Mouse (Mus musculus) cerebral cortex, adult 2 months (tissue): ENCODE data around the gene Ryr3.

Source experiments
- WGBS: fragments of 180-500 bp; shearing (Covaris S2); methylation state at CpG from one replicate; pipeline ENCODE4 v1.1.7; 2018; 5-methylcytosine and 5-hydroxymethylcytosine counted together

Ryr3 gene

DNA sequence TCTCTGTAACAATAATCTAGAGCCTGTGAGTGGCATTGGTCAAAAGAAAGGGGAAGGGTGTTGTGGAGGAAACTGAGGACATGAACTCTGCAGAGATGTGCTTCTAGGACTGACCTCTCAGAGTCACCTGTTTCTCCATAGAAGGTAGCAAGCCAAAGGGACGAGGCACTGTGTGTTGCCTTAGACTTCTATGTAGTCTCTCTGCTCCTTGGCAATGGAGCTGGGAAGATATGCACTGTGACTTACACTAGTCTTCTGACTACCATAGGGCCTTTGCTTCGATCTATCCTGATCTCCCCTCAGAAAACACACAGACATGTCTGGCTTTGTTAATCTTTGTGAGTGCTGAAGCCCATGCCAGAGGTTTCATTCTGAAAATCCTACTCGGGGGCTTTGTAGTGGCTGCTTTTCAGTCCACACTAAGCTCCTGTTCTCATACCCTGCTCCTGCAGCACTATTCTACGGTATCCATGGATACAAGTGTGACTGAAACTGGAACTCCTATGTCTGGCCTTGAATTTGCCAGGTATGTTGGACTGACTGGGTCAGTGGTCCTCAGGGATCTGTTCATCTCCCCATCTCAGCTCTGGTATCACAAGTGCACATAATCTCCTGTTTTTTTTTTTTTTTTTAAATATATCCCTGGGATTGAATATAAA lies 332.3 kb downstream of the Ryr3 start:
- WGBS, result 67% methylated on average over 4 of the region's 4 CpGs

DNA sequence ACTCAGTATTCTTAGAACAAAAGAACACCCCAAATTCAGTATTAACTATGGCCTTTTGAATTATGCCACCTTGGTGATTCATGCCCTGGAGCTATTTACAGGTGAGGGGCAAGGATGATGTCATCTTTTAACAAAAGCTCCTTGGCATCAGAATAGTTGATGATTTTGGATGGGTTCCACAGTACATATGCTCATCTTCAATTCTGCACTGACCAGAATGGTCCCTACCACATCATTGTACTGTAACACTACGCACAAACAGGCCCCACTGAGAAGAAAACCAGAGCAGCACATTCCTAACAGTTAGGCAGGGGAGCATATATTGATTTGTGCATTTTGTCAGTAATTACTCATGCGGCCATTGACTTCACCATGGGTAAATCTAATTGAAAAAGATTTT lies 335.1 kb downstream of the Ryr3 start:
- WGBS, result 89% methylated on average over 2 of the region's 2 CpGs

DNA sequence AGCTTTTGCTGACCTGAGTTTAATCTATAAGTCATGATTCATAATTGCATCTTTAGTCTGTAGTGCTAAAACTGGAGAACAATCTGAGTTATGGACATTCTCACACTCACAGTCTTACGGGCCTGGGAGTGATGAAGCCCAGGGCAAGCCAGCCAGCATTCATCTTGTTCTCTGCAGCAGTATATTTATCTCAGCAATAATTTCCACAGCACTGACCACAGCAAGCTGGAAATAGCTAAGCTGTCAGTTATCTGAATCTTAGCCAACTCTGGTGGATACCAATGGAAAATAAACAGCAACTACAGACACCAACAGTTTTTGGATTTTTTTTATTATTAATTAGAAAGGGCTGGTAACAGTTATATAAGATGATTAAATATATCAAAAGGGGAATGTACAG lies 335.5 kb downstream of the Ryr3 start:
- 78% methylated on average over 1 of the region's 1 CpGs for WGBS

DNA sequence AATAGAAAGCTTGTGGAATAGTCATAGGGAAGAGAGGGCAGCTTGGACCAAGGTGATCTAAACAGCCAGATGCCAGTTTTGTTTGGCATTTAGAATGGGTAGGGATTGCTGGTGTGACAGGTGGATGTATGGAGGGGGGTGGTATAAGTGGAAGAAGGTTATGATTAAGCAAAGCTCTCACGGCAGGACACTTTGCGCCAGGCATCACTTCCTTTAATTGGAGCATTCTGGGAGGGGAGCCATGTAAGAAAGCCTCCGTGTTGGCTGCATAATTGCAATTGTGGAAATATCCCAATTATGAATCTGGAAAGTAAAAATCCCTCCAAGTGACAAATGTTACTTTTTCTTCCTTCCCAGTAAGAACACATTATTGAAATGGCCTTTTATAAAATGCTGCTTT lies 339.5 kb downstream of the Ryr3 start:
- WGBS, result 49% methylated on average over 3 of the region's 3 CpGs

DNA sequence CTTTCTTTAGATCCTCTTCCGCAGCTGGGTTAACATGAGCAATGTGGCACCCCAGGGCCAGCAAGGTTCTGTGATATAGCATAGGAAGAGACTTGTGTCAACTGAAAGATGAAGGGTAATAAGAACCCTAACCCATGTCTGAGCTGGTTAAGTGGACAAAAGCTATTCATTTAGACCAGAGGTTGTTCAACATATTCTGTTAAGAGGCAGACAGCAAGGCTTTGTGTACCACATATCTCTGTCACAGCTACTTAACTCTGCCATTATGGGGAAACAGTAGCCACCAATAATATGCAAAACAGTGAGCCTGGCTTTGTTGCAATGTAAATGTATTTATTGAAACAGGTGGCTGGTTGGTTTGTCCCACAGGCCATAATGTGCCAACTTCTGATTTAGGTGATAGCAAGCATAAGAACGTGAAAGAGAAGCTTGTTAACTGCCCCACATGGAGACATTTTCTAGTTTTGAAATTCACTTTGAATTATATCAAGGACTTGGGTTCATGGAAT lies 350.8 kb downstream of the Ryr3 start:
- 71% methylated on average over 2 of the region's 2 CpGs for WGBS

DNA sequence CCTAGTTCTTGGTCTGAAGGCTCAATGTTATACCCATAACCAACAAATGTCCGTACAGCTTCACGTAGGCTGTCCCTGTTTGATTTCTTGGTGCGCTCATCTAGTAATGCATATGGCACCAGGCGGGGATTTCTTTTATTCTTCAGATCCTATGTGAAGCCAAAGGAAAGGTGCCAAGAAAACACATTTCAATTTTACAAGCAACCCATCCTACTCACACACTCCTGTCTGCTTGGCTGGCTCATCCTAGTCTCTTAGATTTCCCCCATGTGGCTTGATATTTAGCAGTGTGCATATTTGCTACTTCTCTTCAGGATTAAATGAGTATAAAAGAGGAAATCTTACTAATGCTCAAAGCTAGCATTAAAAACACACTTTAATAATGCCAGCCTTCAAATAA lies 355.1 kb downstream of the Ryr3 start:
- WGBS, result 64% methylated on average over 4 of the region's 4 CpGs

DNA sequence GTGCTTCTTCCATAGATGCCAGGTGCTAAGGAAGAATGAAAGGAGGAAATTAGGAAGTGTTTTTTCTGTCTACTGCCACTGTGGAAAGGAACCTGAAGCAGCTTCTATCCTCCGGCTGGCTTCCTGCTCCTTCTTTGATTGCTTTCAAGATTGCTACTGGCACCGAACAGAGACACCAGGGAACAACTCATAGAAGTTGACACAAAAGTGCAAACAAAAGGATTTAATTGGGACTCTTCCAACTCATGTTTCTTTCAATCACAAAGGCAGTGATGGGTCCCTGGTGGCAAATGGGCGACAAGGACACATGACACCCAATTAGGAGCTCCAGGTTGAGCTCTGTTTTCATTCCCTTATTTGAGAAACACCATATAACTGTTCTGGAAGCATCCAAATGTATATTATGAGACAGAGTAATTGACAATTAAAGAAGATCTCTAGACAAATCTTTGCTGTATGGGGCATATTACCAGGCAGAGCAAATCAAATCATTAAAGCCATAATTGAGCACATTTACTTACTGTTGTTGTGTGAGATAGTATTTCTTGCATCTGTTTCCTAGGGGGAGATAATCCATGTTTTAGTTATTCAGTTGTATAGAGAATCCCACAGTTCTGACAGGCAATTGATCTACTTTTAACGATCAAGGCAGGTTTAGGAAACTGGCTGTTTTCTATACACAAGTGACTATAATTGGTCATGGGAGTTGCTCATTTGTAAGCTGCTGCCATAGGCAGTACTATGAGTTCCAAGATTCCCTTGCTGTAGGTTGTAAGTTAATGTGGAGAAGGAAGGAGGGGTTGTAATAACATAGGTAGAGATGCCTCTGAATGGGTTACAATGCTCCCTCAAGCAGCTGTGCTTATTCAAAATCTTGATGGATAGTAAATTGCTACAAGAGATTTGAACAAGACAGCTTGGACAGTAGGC lies 371.0 kb downstream of the Ryr3 start:
- WGBS, result 54% methylated on average over 4 of the region's 4 CpGs

DNA sequence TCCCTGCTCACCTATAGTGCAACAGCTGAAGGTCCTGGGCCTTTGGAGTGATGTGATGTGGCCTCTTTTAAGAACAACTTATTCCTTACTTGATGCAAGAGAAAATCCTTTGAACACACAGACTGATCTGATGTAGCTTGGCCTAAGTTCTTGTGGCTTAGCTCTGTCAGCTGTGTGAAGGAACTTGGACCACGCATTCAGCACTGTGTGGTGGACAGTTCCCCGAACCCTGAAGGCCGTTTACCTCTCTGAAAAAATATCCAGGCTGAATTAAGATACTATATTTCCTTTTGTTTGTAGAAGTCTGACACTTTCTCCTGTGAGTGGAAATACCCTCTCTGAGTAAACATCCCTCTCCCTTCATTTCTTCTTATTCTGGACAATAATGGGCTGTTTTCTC lies 374.0 kb downstream of the Ryr3 start:
- WGBS, result 66% methylated on average over 3 of the region's 3 CpGs

DNA sequence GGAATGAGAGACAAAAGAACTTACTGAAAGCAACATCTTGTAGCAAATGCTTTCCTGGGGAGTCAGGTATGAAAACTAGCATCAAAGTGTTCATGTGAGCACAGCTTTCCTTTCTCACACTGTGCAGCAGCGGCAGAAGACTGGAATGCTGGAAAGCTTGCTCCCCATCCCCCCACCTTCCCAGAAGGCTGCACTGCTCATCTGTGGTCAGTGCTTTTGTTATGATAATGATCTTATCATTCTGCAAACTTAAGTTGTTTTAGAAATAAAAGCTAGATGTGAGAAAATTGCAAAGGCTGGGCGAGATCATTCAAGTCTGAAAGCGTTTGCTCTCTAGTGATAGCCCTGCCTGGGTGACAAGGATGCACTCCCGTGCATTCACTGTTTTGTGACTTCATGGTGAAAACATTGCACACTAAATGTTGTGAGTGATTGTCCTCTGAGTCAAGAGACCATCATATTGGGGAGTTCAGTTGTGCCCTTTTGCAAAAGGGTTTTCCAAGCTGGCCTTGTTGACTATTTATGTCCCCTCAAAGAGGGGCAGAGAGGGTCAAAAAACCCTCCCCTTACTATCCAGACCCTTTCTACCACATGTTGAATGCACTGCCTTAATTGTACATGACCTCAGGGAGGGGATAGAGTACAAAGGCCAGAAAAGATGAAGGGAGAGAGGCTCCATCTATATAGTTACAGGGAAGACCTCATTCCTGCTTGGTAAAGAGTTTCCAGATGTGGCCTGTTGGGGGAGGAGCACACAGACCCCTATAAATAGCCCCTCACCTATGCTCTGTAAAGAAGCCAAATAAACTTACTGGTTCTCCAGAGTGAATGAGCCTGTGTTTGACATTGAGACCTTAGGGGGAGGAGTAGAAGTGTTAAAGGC lies 385.2 kb downstream of the Ryr3 start:
- 65% methylated on average over 4 of the region's 4 CpGs for WGBS

DNA sequence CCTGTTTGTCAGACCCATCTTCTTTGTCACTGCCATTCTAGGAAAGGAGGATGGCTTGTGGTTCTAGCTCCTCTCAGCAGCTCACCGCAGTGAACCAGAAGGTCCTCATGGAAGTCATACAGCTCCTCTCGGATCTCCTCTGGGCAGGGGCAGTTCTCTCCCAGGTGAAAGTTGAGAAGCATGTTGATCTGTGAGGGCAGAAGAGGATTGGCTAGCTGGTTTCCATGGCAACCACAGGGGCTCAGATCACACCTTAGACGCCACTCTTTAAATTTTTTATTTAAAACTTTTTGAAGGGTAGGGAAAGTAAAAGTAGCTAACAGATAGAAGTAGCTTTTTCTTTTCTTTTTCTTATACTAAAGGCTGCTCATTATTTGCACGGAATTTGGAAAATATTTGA lies 390.3 kb downstream of the Ryr3 start:
- 59% methylated on average over 4 of the region's 4 CpGs for WGBS

DNA sequence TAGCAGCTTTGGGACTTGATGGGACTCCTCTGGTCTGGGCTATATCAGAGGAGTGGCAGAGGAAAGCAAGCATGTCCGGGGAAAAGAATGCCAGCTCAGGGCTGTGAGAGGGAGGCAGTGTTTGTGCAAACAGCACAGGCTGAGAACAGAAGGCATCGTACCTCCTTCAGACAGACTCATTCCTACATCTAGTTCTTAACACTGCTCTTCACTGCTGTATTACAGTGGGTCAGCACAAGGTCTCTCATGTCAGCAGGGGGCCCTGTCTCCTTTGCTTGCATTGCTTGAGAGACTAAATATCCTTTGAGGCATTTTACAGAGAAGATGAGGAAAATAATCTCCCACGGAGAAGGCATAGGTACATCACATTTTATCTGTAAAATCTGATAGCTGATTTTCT lies 394.2 kb downstream of the Ryr3 start:
- WGBS, result 17% methylated on average over 3 of the region's 3 CpGs

DNA sequence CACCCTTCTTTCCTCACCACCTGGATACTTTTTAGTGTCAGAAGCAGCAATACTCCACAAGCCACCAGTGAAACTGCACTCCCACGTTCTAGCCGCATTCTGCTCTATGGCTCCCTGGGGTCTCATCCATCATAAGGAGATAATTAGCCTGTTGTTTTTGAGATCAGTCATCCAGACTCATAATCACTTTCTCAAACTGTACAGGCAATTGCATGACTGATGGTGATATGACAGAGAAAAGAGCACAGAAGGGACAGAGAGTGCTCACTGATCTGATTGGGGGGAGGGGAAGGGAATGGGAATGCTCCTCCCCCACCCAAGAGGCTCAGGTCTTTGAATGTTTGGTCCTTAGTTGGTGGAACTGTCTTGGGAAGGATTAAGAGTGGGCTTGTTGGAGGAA lies 397.8 kb downstream of the Ryr3 start:
- WGBS, result 77% methylated on average over 2 of the region's 2 CpGs

DNA sequence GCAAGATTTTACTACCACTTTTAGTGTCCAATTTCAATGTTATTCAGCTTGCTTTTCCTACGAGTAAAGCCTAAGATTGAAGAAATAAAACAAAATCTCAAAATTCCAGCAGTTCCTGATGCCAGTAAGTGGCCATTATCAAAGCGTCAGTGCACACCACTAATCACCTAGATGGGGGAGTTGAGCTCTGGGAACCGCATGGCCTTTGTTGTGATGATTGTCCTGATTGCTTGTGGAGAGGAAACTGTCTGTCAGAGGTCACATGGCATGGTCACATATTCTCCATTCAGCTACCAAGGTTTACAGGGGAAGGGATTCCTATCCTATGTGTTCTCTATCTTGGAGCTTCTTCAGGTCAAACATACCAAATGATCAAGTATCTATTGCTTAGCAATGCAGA lies 399.9 kb downstream of the Ryr3 start:
- WGBS, result 75% methylated on average over 3 of the region's 3 CpGs

DNA sequence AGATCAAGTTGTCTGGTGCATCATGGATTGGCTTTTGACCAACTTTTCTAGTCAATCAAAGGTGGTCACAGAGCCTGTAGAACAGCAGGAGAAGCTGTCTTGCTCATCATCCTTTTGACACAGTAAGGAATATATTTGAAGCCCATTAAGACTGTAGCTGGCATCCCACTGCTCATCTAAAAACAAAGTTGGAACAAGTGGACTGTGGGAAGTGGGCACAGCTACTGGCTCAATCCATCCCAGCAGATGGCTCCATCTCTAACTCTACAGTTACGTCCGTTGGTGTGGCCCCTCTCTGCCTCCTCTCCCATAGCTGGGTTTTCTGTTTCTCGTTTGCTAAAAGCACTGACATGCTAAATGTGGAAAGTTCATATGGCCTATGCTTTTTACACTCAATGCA lies 400.9 kb downstream of the Ryr3 start:
- 68% methylated on average over 3 of the region's 3 CpGs for WGBS

DNA sequence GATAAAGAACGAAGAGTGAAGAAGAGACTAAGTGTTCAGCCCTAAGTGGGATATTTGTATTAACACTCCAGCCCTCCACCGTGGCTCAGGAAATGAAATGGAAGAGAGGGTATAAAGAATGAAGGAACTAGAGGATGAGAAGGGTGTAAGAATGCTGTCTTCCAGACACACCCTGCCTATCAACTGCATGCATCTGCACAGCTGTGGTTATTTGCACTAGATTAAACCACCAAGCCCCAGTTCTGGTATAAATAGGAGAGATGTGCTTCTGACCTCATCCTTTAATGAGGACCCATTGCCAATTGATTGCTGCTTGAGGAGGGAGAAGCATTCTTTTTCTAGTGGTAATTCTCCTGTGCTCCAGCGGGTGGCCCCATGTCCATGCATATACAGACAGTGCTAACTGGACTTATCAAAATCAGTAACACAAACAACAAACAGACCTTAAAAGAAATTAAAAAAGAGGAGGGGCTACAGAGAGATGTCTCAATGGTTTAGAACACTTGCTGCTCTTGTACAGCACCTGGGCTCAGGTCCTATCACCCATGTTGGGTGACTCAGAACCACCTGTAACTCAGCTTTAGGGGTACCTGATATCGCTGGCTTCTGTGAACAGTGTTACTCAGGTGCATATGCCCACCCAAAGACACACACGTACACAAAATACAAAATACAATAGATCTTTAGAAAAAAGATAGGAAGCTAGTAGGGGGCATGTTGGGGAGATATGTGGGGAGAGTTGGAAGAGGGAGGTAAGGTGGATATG lies 404.1 kb downstream of the Ryr3 start:
- 62% methylated on average over 5 of the region's 5 CpGs for WGBS

DNA sequence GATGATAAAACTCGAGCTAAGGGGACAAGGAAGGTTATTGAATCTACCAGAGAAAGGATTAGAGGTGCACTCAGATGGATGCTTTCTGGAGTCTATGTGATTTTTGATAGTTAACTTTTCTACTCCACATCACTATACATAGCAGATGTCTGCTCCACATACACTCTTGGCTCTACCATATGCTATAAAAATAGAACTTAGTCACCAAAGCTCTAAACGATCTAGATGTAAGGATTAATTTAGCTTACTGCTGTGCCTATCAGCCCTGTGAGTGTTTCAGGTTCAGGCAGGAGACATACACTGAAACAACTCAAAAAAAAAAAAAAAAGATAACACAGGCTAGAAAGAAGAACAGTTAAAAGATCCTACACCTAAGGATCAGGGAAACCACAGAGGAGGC lies 410.9 kb downstream of the Ryr3 start:
- 33% methylated on average over 2 of the region's 2 CpGs for WGBS

DNA sequence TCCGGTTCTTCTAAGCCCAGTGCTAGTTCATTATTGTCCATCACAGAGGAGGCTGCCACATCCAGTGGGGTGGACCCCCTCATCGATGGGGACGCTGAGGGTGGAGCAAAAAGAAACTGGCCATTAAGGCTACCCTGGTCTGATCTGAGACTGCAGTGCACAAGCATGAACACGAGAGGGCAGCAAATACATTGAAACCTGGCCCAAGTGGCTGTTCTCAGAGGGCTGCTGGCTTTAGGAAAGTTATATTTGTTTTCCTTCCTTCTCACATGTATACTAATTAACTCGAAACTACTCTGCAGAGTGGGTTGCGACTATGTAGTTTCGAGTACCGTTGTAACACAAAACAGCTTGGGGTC lies 416.9 kb downstream of the Ryr3 start:
- 7% methylated on average over 8 of the region's 8 CpGs for WGBS

DNA sequence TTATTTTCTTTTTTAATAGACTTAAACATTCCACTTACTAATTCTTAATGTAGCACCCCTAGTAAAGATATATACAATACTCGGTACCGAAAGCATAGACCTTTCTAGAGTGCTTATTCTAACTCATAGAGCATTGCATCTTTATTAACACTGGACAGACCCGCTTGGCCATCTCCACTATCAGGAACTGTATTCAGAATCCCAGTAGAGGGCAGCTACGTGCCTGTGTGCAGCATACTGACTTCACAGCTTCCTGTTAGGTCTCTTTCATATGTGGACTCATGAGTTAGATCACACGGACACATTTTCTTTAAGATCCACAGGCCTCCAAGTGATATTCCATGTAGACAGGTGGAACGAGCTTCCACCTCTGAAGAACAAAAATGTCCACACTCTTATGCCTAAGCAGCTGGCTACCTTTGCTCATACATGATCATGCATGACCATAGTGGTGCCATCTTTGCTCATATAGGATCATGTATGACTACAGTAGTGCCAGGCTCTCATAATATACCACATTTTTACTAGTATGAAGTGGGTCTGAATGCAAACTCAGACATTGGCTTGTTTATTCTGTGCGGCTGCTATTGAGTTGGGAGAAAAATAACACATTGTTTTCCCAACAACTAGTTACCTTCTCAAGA lies 417.4 kb downstream of the Ryr3 start:
- 78% methylated on average over 7 of the region's 7 CpGs for whole genome bisulfite sequencing

DNA sequence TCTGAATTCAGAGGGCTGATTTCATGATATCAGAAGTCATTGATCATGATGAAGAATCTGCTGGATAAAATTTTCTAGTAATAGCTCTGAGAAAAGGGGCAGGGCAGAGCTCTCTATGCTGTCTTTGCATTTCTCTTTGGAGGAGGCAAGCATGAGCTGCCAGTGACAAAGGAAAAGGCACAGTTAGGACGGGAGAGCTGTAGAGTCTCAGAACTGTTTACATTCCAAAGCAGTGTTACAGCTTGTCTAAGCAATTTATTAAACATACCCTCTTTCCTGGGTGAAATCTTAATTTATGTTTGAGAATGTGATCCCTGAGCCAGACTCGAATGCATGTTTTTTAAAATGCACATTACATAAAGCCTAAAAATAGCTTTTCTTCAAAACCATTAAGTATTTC lies 435.3 kb downstream of the Ryr3 start:
- 64% methylated on average over 2 of the region's 2 CpGs for WGBS

DNA sequence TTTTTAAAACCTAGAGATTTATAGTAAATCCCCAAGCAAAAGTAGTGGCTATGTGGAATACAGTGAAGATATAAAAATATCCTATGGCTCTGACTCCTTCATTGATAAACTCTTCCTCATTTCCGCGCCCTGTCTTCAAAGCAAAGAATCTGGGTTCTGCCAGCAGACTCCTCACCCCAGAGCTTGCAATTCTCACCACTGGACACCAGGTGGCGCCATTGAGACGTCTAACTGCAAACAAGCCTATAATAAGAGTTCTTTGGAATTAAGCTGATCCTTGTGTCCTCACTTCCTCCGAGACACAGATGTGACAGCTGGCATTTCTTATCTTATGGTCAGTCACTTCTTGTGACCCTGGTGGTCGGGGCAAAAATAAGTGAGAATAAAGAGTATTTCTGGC lies 442.1 kb downstream of the Ryr3 start:
- WGBS, result 25% methylated on average over 6 of the region's 6 CpGs

DNA sequence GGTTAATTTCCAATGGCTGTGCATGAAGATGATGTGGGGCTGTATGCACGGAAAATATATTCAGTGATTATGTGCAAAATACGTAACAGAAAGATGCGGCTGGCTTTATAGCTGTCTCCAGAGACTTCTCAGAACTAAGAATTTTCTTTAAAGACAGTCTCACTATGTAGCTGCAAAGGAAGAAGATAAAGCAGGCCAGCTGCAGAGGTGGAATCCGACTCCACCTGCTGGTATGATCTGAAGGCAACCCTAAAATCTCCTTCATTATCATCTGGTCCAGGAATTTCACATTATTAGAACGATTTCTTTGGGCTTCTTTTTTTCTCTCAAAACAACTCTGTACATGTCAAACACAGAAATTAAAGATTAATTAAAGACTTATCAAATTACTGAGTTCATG lies 449.2 kb downstream of the Ryr3 start:
- 70% methylated on average over 5 of the region's 5 CpGs for WGBS
